Mouse (Mus musculus) lung, embryonic 15.5 days (tissue): ENCODE data around the gene Irf8. TPM values are rescaled to one million over a fixed set of nuclear protein-coding genes. Genes with fewer than 3 reads are reported as not detected.

Experiments used
- ATAC-seq: fragments of 200-750 bp; cut with Nextera tagmentation; 2 replicates; pipeline ENCODE4 v1.8.0; 2017; ENCODE audit warnings: moderate number of reproducible peaks, borderline replicate concordance; ENCODE audit not compliant: low FRiP score, low TSS enrichment; ENCODE audit errors: extremely low read depth
- H3K27ac ChIP-seq: fragments of 300-500 bp; sonication (generic); 2 replicates; pipeline ENCODE4 v1.5.1; 2015; ENCODE audit warnings: moderate library complexity, mild to moderate bottlenecking, inconsistent platforms
- H3K27me3 ChIP-seq: fragments of 300-500 bp; sonication (generic); 2 replicates; pipeline ENCODE4 v1.6.1; 2015; ENCODE audit warnings: inconsistent platforms
- H3K36me3 ChIP-seq: fragments of 300-500 bp; sonication (generic); 2 replicates; pipeline ENCODE4 v1.6.1; 2015; ENCODE audit warnings: inconsistent platforms
- H3K4me1 ChIP-seq: fragments of 300-500 bp; sonication (generic); 2 replicates; pipeline ENCODE4 v1.6.1; 2015; ENCODE audit warnings: inconsistent platforms
- H3K4me2 ChIP-seq: fragments of 300-500 bp; sonication (generic); 2 replicates; pipeline ENCODE4 v1.6.1; 2015; ENCODE audit warnings: inconsistent platforms, mild to moderate bottlenecking, moderate library complexity
- H3K4me3 ChIP-seq: fragments of 300-500 bp; sonication (generic); 2 replicates; pipeline ENCODE4 v1.5.1; 2015; ENCODE audit warnings: mild to moderate bottlenecking, inconsistent platforms
- H3K9ac ChIP-seq: fragments of 300-500 bp; sonication (generic); 2 replicates; pipeline ENCODE4 v1.6.1; 2015; ENCODE audit warnings: inconsistent platforms
- H3K9me3 ChIP-seq: fragments of 300-500 bp; sonication (generic); 2 replicates; pipeline ENCODE4 v1.6.1; 2016; ENCODE audit warnings: inconsistent platforms
- WGBS: fragments of 180-500 bp; shearing (Covaris S2); methylation state at CpG from one replicate; pipeline ENCODE4 v1.1.7; 2015; 5-methylcytosine and 5-hydroxymethylcytosine counted together
- polyA plus RNA-seq: library from polyadenylated mRNA; unstranded; fragments of >200 nt; fragmentation: Nextera tagmentation; extraction: Ambion mirVana; gene quantifications from 2 replicates; pipeline ENCODE4 v1.2.1, GENCODE M21; 2015

The Irf8 gene
- polyA plus RNA-seq, 1 experiment from 2014 or later, result 18.1 TPM

GRCm38 (mm10) chr8:120724816-120725575, 11.2 kb upstream of the Irf8 start:
- H3K4me3 ChIP-seq, result no peak overlapping the region
- H3K27me3 ChIP-seq, result peaks cover 4% of the 10 kb centered on the region; the same call in 1 of the 2 replicates
- no peak for ATAC-seq
- 55% methylated on average over 17 of the region's 17 CpGs for WGBS
- H3K4me1 ChIP-seq, result no peaks in the 10 kb centered on the region
- H3K9me3 ChIP-seq, result no peaks in the 10 kb centered on the region
- H3K27ac ChIP-seq, result no peak overlapping the region
- H3K9ac ChIP-seq, result no peak overlapping the region
- no peaks in the 10 kb centered on the region for H3K36me3 ChIP-seq
- no peak overlapping the region for H3K4me2 ChIP-seq

- WGBS, result 68% methylated on average over 5 of the region's 5 CpGs
- H3K4me2 ChIP-seq, result no peak overlapping the region
- H3K9ac ChIP-seq, result no peak overlapping the region
- H3K4me1 ChIP-seq, result no peaks in the 10 kb centered on the region
- no peaks in the 10 kb centered on the region for H3K36me3 ChIP-seq
- no peaks in the 10 kb centered on the region for H3K9me3 ChIP-seq
- no peak overlapping the region for H3K4me3 ChIP-seq
- no peak overlapping the region for H3K27ac ChIP-seq
- ATAC-seq, result no peak
- peaks cover 4% of the 10 kb centered on the region; the same call in 1 of the 2 replicates for H3K27me3 ChIP-seq
Observed at GRCm38 (mm10) chr8:120725576-120725950, 10.6 kb upstream of the Irf8 start.

GRCm38 (mm10) chr8:120726051-120726450, 10.1 kb upstream of the Irf8 start:
- no peak overlapping the region for H3K27ac ChIP-seq
- H3K9ac ChIP-seq, result no peak overlapping the region
- peaks cover 4% of the 10 kb centered on the region; the same call in 1 of the 2 replicates for H3K27me3 ChIP-seq
- H3K4me2 ChIP-seq, result no peak overlapping the region
- H3K36me3 ChIP-seq, result no peaks in the 10 kb centered on the region
- H3K4me1 ChIP-seq, result no peaks in the 10 kb centered on the region
- H3K9me3 ChIP-seq, result no peaks in the 10 kb centered on the region
- H3K4me3 ChIP-seq, result no peak overlapping the region
- ATAC-seq, result no peak
- 37% methylated on average over 5 of the region's 5 CpGs for WGBS

- H3K9ac ChIP-seq, result no peak overlapping the region
- no peaks in the 10 kb centered on the region for H3K36me3 ChIP-seq
- 29% methylated on average over 9 of the region's 9 CpGs for WGBS
- no peak for ATAC-seq
- H3K9me3 ChIP-seq, result no peaks in the 10 kb centered on the region
- H3K4me2 ChIP-seq, result no peak overlapping the region
- H3K4me1 ChIP-seq, result no peaks in the 10 kb centered on the region; the same call in 1 of the 2 replicates
- peaks cover 12% of the 10 kb centered on the region for H3K27me3 ChIP-seq
- no peak overlapping the region for H3K4me3 ChIP-seq
- no peak overlapping the region for H3K27ac ChIP-seq
Observed at GRCm38 (mm10) chr8:120728488-120729160, 7.5 kb upstream of the Irf8 start.

GRCm38 (mm10) chr8:120731582-120731981, 4.6 kb upstream of the Irf8 start:
- WGBS, result 45% methylated on average over 14 of the region's 14 CpGs
- no peak overlapping the region for H3K9ac ChIP-seq
- ATAC-seq, result no peak
- H3K27me3 ChIP-seq, result peaks cover 31% of the 10 kb centered on the region
- no peak overlapping the region for H3K27ac ChIP-seq
- no peaks in the 10 kb centered on the region for H3K36me3 ChIP-seq
- H3K4me1 ChIP-seq, result peaks cover 7% of the 10 kb centered on the region
- no peak overlapping the region for H3K4me3 ChIP-seq
- H3K4me2 ChIP-seq, result no peak overlapping the region
- no peaks in the 10 kb centered on the region for H3K9me3 ChIP-seq

GRCm38 (mm10) chr8:120732068-120732467, 4.1 kb upstream of the Irf8 start:
- H3K36me3 ChIP-seq, result no peaks in the 10 kb centered on the region
- 56% methylated on average over 6 of the region's 6 CpGs for WGBS
- ATAC-seq, result no peak
- no peak overlapping the region for H3K9ac ChIP-seq
- peaks cover 34% of the 10 kb centered on the region for H3K27me3 ChIP-seq
- H3K4me2 ChIP-seq, result no peak overlapping the region
- no peaks in the 10 kb centered on the region for H3K9me3 ChIP-seq
- H3K4me3 ChIP-seq, result no peak overlapping the region
- peaks cover 7% of the 10 kb centered on the region for H3K4me1 ChIP-seq
- no peak overlapping the region for H3K27ac ChIP-seq

- H3K27ac ChIP-seq, result no peak overlapping the region
- no peaks in the 10 kb centered on the region for H3K36me3 ChIP-seq
- H3K4me1 ChIP-seq, result peaks cover 11% of the 10 kb centered on the region
- H3K9ac ChIP-seq, result peak overlapping the region; percentile 41
- WGBS, result 4% methylated on average over 11 of the region's 11 CpGs
- H3K4me3 ChIP-seq, result peak overlapping the region; percentile 50
- peaks cover 42% of the 10 kb centered on the region for H3K27me3 ChIP-seq
- peak overlapping the region; percentile 93 for H3K4me2 ChIP-seq
- H3K9me3 ChIP-seq, result no peaks in the 10 kb centered on the region
- no peak; the same call in 1 of the 2 replicates for ATAC-seq
Observed at GRCm38 (mm10) chr8:120736486-120736885, 328 bp downstream of the Irf8 start.

- Histone ChIP-seq H3K27ac (no peak overlapping the region), H3K4me2 (peak overlapping the region; percentile 93), H3K9me3 (no peaks in the 10 kb centered on the region), H3K9ac (no peak overlapping the region), H3K4me1 (peaks cover 15% of the 10 kb centered on the region), H3K36me3 (no peaks in the 10 kb centered on the region), H3K27me3 (peaks cover 41% of the 10 kb centered on the region), H3K4me3 (peak overlapping the region; percentile 50)
- WGBS, result 58% methylated on average over 7 of the region's 7 CpGs
- ATAC-seq, result no peak
Observed at GRCm38 (mm10) chr8:120737166-120737565, 1.0 kb downstream of the Irf8 start.

GRCm38 (mm10) chr8:120738771-120739170, 2.6 kb downstream of the Irf8 start:
- peaks cover 36% of the 10 kb centered on the region for H3K27me3 ChIP-seq
- no peak overlapping the region for H3K4me3 ChIP-seq
- H3K36me3 ChIP-seq, result no peaks in the 10 kb centered on the region
- H3K4me1 ChIP-seq, result peaks cover 30% of the 10 kb centered on the region
- H3K9me3 ChIP-seq, result no peaks in the 10 kb centered on the region
- 52% methylated on average over 4 of the region's 4 CpGs for WGBS
- H3K4me2 ChIP-seq, result peak overlapping the region; percentile 25; the same call in 1 of the 2 replicates
- H3K27ac ChIP-seq, result no peak overlapping the region
- no peak overlapping the region for H3K9ac ChIP-seq
- no peak for ATAC-seq

GRCm38 (mm10) chr8:120739526-120739925, 3.4 kb downstream of the Irf8 start:
- ATAC-seq, result no peak
- H3K4me1 ChIP-seq, result peaks cover 37% of the 10 kb centered on the region
- no peak overlapping the region for H3K9ac ChIP-seq
- H3K9me3 ChIP-seq, result no peaks in the 10 kb centered on the region
- H3K4me3 ChIP-seq, result no peak overlapping the region
- no peak overlapping the region for H3K27ac ChIP-seq
- H3K36me3 ChIP-seq, result no peaks in the 10 kb centered on the region
- H3K27me3 ChIP-seq, result peaks cover 30% of the 10 kb centered on the region
- H3K4me2 ChIP-seq, result peak overlapping the region; percentile 25
- 58% methylated on average over 15 of the region's 15 CpGs for WGBS

GRCm38 (mm10) chr8:120740579-120740978, 4.4 kb downstream of the Irf8 start:
- no peak overlapping the region for H3K27ac ChIP-seq
- no peak overlapping the region for H3K9ac ChIP-seq
- no peaks in the 10 kb centered on the region for H3K36me3 ChIP-seq
- H3K4me2 ChIP-seq, result no peak overlapping the region
- 57% methylated on average over 2 of the region's 2 CpGs for WGBS
- H3K9me3 ChIP-seq, result no peaks in the 10 kb centered on the region
- H3K4me3 ChIP-seq, result no peak overlapping the region
- peaks cover 19% of the 10 kb centered on the region for H3K27me3 ChIP-seq
- no peak for ATAC-seq
- H3K4me1 ChIP-seq, result peaks cover 43% of the 10 kb centered on the region

GRCm38 (mm10) chr8:120741001-120741400, 4.8 kb downstream of the Irf8 start:
- WGBS, result 80% methylated on average over 17 of the region's 17 CpGs
- Histone ChIP-seq H3K4me2 (no peak overlapping the region), H3K27ac (no peak overlapping the region)

More at GRCm38 (mm10) chr8:120741001-120741400, 4.8 kb downstream of the Irf8 start:
- ATAC-seq, result no peak
- peaks cover 39% of the 10 kb centered on the region for H3K4me1 ChIP-seq
- H3K27me3 ChIP-seq, result peaks cover 16% of the 10 kb centered on the region
- H3K9me3 ChIP-seq, result no peaks in the 10 kb centered on the region
- no peak overlapping the region for H3K4me3 ChIP-seq
- H3K9ac ChIP-seq, result no peak overlapping the region
- no peaks in the 10 kb centered on the region for H3K36me3 ChIP-seq
